Mouse (Mus musculus): ENCODE measurements at regions not wholly inside any gene's neighbourhood (a gene's known extent, or its start where the extent isn't known, plus 50 kb on each side); places are given as distances from the start of the nearest gene placed in this dataset.

DNA sequence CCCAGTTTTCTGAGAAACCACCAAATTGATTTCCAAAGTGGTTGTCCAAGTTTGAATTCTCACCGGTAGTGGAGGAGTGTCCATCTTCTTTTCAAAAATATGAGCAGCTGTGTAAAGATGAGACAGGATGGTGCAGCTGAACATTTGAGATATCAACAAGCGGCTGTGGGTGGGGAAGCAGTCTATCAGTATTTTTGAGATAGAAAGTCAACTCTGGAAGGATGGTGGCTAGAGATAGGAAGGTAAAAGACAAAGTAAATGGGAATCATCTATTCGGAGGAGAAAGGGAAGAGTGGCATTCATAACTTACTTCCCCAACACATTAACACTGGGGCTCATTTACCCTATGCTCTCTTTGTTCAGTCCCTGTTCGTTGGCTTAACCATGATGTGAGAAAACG is 146.9 kb upstream of the Gmnc start:
- no peak overlapping the region for H3K4me3 ChIP-seq (ENCODE audit: low read depth, low read length)
- H3K4me2 ChIP-seq (ENCODE audit: low read depth, low read length): no peak overlapping the region
- no peak overlapping the region for H3K9ac ChIP-seq (ENCODE audit: low read depth, low read length)
- H3K36me3 ChIP-seq (ENCODE audit: control insufficient read depth, insufficient read depth, low read length): no peaks in the 10 kb centered on the region
- WGBS: 82% methylated on average over 5 of the region's 5 CpGs
- no peaks in the 10 kb centered on the region for H3K27me3 ChIP-seq (replicated peaks; ENCODE audit: control insufficient read depth, insufficient read depth, low read length)
- DNase-seq (ENCODE audit: low spot score) (no peak), ATAC-seq (ENCODE audit: low read depth) (no peak)
- no peak overlapping the region for H3K27ac ChIP-seq (replicated peaks; ENCODE audit: low read depth, low read length)
- no peaks in the 10 kb centered on the region for H3K9me3 ChIP-seq (ENCODE audit: control insufficient read depth, low read length)
- no peaks in the 10 kb centered on the region for H3K4me1 ChIP-seq (ENCODE audit: control insufficient read depth, insufficient read depth, low read length)

DNA sequence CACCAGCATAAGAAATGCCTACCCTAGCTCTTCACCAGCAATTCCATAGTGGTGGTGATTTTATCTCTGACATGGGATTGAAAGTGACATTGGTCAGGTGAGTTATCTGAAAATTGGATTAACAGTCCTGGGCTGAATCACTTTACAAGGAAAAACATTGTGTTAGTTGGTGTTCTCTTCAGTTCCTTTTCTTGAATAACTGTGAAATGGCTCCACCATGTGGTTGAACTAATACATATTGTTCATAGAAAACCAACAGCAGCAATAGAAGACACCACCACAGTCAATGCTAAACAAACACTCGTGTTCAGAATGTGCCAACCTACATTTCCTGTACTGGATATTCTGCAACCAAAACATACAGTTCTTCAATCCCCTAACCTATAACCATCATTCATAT is 147.5 kb upstream of the Gmnc start:
- Histone ChIP-seq H3K27ac (replicated peaks; ENCODE audit: low read depth, low read length) (no peak overlapping the region), H3K9ac (ENCODE audit: low read depth, low read length) (no peak overlapping the region), H3K27me3 (replicated peaks; ENCODE audit: control insufficient read depth, insufficient read depth, low read length) (no peaks in the 10 kb centered on the region), H3K4me1 (ENCODE audit: control insufficient read depth, insufficient read depth, low read length) (no peaks in the 10 kb centered on the region), H3K36me3 (ENCODE audit: control insufficient read depth, insufficient read depth, low read length) (no peaks in the 10 kb centered on the region), H3K9me3 (ENCODE audit: control insufficient read depth, low read length) (no peaks in the 10 kb centered on the region), H3K4me3 (ENCODE audit: low read depth, low read length) (no peak overlapping the region), H3K4me2 (ENCODE audit: low read depth, low read length) (no peak overlapping the region)
- no peak for ATAC-seq (ENCODE audit: low read depth)
- peak; percentile 76 for DNase-seq (ENCODE audit: low spot score)
- WGBS: 29% methylated on average over 1 of the region's 1 CpGs

DNA sequence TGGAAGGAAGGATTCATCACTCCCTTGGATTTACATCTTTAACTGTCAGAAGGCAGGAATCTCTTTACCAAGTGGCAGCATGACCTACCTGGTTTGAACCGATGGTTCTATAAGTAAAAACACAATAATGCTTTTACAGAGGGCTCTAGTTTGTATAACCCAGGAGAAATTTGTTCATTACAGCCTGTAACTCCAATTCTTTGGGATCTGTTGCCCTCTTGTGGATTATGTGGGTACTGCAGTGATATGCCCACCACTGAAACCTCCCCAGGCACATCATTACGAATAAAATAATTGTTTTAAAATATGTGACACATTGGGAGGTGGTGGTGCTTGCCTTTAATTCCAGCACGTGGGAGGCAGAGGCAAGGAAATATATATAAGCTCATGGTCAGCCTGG is 148.6 kb upstream of the Gmnc start:
- WGBS: 12% methylated on average over 3 of the region's 3 CpGs
- Histone ChIP-seq H3K4me2 (ENCODE audit: low read depth, low read length) (no peak overlapping the region), H3K9me3 (ENCODE audit: control insufficient read depth, low read length) (no peaks in the 10 kb centered on the region), H3K36me3 (ENCODE audit: control insufficient read depth, insufficient read depth, low read length) (no peaks in the 10 kb centered on the region), H3K9ac (ENCODE audit: low read depth, low read length) (no peak overlapping the region), H3K4me1 (ENCODE audit: control insufficient read depth, insufficient read depth, low read length) (no peaks in the 10 kb centered on the region), H3K4me3 (ENCODE audit: low read depth, low read length) (no peak overlapping the region), H3K27me3 (replicated peaks; ENCODE audit: control insufficient read depth, insufficient read depth, low read length) (no peaks in the 10 kb centered on the region), H3K27ac (replicated peaks; ENCODE audit: low read depth, low read length) (no peak overlapping the region)
- ATAC-seq (ENCODE audit: low read depth): 0 out of 2 replicates have a peak, but pooled peaks have one; percentile 26
- peak; percentile 29 for DNase-seq (ENCODE audit: low spot score)

DNA sequence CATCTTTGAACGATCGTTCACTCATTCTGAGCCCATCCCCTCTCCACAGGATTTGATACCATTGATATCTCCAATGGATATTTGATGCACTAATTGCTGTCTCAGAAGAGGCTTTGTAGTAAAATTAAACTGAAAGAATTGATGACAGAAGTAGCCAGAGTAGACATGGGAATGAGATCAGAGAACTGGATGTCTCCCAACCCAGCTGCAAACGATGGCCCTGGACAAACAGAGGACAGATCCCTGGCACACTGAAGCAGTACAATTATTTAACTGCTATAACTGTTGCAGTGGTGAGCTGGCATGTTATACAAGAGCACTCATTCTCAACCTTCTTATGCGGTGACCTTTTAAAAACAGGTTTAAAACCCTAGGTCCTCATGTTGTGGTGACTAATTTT is 151.5 kb upstream of the Ostn start:
- H3K27me3 ChIP-seq (replicated peaks; ENCODE audit: control insufficient read depth, insufficient read depth, low read length): no peaks in the 10 kb centered on the region
- no peaks in the 10 kb centered on the region for H3K9me3 ChIP-seq (ENCODE audit: control insufficient read depth, low read length)
- H3K36me3 ChIP-seq (ENCODE audit: control insufficient read depth, insufficient read depth, low read length): no peaks in the 10 kb centered on the region
- WGBS: 78% methylated on average over 4 of the region's 4 CpGs
- ATAC-seq (ENCODE audit: low read depth) (no peak), DNase-seq (ENCODE audit: low spot score) (no peak)
- H3K4me2 ChIP-seq (ENCODE audit: low read depth, low read length): no peak overlapping the region
- H3K4me3 ChIP-seq (ENCODE audit: low read depth, low read length): no peak overlapping the region
- H3K9ac ChIP-seq (ENCODE audit: low read depth, low read length): no peak overlapping the region
- no peak overlapping the region for H3K27ac ChIP-seq (replicated peaks; ENCODE audit: low read depth, low read length)
- H3K4me1 ChIP-seq (ENCODE audit: control insufficient read depth, insufficient read depth, low read length): no peaks in the 10 kb centered on the region

DNA sequence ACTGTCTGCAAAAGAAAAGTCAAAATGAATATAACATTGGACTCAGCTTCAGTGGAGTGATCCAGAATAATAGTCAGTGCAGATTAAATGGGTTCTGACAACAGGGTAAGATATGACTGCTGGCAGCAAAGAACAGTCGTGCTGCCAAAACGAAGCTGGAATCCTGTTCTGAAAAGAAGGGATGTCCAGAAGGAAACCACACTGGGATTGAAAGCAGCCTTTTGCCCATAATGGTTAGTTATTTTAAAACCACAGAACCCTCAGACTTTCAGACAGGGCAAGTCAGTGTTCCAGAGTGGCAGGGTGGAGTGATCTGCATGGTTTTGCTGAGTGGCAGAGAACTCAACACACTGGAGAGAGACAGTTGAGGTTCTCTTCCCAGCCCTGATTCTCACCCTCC is 111.6 kb upstream of the Ostn start:
- Histone ChIP-seq H3K9me3 (ENCODE audit: control insufficient read depth, low read length) (no peaks in the 10 kb centered on the region), H3K36me3 (ENCODE audit: control insufficient read depth, insufficient read depth, low read length) (no peaks in the 10 kb centered on the region), H3K27me3 (replicated peaks; ENCODE audit: control insufficient read depth, insufficient read depth, low read length) (no peaks in the 10 kb centered on the region), H3K27ac (replicated peaks; ENCODE audit: low read depth, low read length) (no peak overlapping the region), H3K4me3 (ENCODE audit: low read depth, low read length) (no peak overlapping the region), H3K9ac (ENCODE audit: low read depth, low read length) (no peak overlapping the region), H3K4me2 (ENCODE audit: low read depth, low read length) (no peak overlapping the region), H3K4me1 (ENCODE audit: control insufficient read depth, insufficient read depth, low read length) (no peaks in the 10 kb centered on the region)
- DNase-seq (ENCODE audit: low spot score) (peak; percentile 82), ATAC-seq (ENCODE audit: low read depth) (peak; percentile 60; the same call in 1 of the 2 replicates)
- WGBS: 57% methylated on average over 2 of the region's 2 CpGs
